Mouse (Mus musculus): Measurements from ENCODE around the gene Ly86. TPM values are rescaled to one million over a fixed set of nuclear protein-coding genes. Genes with fewer than 3 reads are reported as not detected.
A peak's percentile ranks its signal among the peaks of the same experiment; 100 is the strongest.

Gene Ly86
- total RNA-seq, 2 experiments from 2014 or later, result 7.3 to 8.8 TPM

DNA sequence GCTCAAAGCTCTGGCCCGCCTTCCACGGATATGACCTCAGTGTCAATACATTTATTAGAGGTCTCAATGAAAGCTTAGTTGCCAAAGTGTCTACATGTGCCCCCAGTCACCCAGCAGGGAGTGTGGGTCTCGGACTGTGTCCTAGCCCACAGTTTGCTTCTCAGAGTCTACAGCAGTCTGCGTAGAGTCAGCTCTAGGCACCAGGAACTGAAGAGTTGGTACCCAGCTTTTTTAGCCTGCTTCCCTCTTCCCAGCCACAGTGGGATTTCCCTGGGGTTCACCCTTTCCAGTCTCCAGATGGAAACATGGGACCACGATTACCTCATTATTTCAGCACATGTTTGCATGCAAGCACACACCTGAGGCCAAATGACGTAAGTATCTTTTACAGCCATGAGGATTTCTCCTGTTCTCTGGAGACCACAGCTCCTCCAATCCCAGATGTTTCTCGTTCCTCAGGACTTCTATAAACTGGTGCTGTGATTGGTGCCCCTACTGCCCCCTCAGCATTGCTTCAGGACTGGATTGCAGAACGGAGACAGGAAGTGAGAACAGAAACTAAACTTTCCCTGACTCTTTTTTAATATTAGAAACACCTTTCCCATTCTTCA lies 84.8 kb downstream of the Ly86 start:
- no peak for DNase-seq (ENCODE audit: low spot score in 2 of 2)

DNA sequence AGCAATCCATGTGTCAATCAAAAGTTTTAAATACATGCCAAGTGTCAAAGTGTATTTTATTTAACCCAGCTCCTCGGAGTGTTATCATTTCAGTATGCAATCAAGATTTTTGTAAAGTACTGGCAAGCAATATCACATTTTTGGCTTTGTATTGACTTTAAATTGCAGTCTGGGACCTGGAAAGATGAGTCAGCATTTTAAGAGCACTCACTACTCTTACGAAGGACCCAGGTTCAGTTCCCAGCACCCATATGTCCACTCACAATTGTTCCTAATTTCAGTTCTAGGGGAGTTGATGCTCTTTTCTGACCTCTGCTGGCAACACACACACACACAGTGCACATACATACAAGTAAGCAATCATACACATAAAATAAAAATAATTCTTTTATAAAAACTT lies 86.7 kb downstream of the Ly86 start:
- DNase-seq (ENCODE audit: low spot score in 2 of 2), result no peak

DNA sequence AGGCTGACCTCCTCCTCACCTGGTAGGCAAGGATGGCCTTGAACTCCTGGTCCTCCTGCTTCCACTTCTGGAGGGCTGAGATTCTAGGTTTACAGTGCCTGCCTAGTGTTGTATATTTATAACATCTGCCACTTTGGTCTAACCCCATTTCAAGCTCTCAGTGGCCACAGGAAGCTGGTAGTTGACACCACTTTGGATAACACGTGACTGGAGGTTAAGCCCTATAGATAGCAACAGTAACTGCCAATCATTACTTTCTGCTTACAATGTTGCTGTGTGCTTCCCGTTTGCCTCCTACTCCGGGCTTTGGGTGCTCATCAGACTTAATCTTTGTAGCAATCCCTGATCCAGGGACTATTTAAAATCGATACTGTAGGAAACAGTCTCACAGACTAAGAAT lies 87.6 kb downstream of the Ly86 start:
- DNase-seq (ENCODE audit: low spot score in 2 of 2), result no peak

DNA sequence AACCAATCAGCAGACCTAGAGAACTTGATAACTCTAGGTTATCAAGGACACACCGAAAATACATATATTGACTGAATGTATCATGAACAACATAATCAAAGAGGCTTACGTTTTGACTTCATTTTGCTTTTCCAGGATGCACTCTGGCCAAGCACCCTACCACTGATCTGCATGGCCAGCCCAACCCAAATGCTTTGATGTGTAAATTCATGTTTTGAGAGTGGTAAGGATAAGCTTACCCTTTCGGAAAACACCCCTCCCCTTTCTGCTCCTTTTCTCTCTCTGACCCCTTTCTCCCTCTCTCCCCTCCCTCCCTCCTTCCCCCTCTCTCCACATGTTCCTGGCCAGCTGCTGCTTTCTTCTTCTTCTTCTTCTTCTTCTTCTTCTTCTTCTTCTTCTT lies 88.1 kb downstream of the Ly86 start:
- DNase-seq (ENCODE audit: low spot score in 2 of 2), result no peak

DNA sequence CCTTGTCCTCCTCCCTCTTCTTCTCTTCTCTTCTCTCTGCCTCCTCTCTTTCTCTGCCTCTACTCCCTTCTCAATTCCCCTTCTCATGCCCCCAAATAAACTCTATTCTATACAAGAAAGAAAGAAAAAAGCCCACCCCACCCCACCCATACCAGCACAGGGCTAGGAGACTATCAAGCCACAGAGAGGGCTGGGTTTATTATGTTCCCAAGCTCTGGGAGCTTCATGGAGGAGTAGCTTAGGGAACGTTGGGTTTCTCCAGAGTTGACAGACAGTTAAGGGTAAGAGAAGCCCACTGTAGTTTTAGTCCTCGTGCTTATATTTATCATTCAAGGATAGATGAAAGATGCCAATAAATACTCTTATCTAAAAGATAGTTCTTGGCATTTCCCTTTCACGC lies 88.7 kb downstream of the Ly86 start:
- DNase-seq (ENCODE audit: low spot score in 2 of 2), result no peak

DNA sequence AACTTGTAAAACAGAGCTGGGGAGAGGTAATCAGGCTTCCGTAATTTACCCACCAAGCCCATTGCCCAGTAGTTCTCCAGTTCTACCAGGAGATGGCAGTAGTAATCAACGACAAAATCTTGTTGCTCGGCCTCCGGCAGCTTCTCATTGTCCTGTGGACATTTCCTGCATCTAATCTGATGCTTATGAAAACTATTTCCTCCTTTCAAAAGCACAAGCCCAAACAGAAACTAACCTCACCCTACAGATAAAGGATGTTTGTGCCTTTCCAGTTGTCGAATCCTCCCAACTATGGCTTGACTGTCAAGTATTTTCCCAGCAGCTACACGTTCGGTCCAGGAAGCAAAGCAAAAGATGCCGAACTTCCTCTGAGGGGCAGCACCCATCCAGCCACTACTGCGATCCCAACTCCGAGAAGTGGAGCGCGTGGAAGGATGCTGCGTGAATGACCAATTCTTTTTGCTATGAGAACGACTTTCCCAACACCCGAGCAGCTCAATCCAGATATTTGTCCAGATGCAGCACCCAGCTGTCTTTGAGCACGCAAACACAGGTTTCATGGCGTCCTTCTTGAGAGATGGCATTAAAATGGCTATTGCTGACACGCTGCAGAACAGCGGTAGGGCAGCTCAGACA lies 89.2 kb downstream of the Ly86 start:
- DNase-seq (ENCODE audit: low spot score in 2 of 2), result peak; percentile 54 to 57

DNA sequence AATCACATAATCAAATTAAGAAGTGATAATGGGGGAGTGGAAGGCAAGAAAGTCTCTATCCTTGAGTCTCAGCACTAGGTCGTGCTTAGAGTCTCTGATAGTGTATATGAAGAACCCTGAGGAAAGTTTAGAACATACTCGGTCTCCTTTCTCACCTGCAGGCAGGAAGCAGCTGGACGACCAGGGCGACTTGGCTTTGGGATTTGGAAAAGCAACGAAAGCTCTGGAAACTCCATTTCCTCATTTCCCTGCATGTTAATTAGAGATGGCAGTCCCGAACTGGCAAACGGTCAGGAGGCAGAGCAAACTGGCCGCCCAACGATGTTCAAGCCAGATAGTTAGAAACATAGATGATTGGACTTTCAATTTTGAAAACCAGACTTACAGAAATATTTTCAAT lies 89.8 kb downstream of the Ly86 start:
- no peak for DNase-seq (ENCODE audit: low spot score in 2 of 2)

DNA sequence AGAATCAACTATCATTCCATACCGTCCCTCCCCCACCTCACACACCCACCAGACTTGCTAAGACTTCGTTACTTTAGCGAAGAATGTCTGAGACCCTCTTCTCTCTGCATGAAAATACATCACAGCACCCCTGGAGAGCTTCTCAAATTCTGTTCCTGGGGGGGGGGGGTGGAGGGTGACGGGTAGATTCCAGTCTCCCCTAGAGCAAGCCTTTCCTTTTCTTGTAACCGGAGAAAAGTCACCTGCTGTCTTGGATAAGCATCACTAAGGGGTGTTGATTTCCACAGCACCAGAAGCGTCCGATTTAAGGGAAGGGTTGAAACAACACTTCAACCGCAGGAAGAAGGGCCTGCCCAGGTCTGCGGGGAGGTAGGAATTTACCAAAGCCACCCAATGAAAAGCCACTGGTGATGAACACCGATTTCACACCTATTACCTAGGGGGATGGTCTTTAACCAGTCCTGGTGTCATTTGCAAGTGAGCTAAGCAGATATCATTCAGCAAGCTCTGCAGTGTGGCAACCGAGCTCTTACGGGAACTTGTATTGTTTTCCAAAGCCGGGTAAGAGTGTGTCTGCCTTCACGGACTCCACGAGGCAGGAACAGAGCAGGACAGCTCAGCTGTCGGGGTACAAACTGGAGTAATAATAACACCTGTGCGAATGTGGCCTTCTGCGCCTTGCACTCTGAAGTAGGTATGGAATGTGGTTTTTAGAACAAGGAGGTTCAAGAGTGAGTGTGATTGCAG lies 91.4 kb downstream of the Ly86 start:
- DNase-seq (ENCODE audit: low spot score in 2 of 2), result no peak

DNA sequence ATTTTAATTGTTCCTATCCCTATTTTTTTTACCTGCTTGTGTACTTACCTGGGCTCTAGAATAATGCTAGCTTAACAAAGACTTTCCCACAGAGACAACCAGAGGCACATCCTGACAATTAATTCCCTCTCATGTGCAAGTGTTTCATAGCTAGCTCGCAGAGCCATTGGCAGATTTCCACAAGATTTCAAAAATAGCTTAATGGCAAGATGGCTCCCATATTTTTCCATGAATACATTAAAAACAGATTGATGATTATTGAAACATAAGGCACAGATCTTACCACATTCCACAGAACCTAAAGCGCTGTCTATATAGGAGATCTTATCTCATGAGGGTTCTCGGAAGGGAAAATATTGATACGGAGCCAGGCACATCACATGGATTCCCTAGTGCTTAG lies 93.8 kb downstream of the Ly86 start:
- DNase-seq (ENCODE audit: low spot score in 2 of 2), result no peak

DNA sequence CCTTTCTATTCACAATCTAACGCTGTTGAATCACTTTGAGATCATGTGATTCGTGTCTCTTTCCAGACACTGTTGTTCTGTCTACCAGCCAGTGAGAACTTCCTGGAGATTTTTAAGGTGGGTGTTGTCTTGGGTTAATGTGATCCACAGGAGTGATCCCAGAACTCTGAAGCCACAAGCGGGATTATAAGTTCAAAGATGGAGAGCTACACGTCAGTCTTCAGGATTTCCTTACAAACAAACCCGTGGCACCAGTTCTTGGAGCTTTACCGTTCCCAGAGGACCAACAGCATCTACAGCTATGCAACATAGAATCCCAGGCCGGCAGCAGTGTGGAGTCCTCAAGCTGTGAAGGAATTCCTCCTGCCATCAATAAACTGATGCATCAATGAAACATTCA lies 94.5 kb downstream of the Ly86 start:
- no peak for DNase-seq (ENCODE audit: low spot score in 2 of 2)

DNA sequence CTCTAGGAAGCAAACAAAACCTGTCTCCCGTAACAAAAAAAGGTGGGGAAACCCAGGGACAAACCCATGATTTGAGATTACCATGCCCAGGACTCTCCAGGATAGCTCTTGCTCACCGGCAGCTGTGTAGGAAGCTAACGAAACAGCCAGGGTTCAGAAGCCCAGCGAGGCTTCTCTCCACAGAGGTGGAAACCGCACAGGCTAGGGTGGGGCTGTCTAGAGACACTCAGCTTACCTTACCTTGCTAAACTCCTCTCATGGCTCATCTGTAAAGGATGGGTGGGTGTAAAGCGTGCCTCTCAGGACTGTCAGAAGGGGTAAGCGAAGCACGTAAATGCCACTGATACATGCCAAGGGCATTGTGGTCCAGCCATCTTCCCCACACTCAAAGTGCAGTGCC lies 94.9 kb downstream of the Ly86 start:
- DNase-seq (ENCODE audit: low spot score in 2 of 2), result no peak

DNA sequence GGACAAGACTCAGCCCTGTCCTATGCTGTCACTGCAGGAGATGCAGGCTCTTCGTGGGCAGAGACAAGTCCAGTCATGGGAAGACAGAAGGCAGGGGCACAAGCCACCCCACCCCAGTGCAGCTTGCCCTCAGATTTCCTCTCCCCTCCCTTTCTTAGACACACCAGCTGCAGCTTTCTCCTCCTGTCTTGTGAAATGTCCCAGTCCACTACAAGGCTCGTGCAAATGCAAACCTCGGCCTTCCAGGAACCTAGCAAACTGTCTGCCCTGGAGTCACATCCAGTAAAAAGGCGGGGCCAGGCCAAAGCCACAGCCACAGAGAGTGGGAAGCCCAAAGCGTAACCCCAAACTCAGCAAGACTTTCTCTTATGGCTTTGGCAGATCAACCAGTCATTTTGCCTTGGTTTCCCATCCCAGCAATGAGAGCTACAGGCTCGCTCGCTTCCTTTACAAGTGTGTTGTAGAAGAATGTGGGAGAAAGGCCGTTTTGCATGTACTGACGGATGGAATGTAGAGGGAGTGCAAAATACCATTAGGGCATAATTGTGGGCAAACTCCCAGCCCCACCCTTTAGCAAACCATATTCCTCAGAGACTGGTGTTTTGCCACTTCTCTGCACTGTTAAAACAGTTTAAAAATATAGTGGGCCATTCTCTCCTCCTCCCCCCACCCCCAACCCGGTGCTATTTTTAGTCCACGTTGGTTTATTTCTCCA lies 95.7 kb downstream of the Ly86 start:
- DNase-seq (ENCODE audit: low spot score in 2 of 2), result no peak

DNA sequence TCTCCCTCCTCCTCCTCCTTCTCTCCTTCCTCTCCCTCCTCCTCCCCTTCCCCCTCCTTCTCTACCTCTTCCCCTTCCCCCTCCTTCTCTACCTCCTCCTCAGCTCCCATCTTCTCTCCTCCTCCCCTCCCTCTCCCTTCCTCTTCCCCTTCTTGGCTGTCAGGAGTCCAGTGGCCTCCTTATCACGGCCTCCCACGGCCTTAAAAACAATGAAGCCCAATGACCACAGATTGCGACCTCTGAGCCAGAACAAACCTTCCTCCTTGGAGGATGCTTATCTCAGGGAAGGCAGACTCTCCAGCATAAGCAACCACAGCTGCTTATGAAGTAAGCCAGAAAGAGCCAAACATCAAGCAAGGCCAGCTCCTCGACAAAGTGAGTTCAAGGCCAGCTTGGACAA lies 97.0 kb downstream of the Ly86 start:
- no peak for DNase-seq (ENCODE audit: low spot score in 2 of 2)

DNA sequence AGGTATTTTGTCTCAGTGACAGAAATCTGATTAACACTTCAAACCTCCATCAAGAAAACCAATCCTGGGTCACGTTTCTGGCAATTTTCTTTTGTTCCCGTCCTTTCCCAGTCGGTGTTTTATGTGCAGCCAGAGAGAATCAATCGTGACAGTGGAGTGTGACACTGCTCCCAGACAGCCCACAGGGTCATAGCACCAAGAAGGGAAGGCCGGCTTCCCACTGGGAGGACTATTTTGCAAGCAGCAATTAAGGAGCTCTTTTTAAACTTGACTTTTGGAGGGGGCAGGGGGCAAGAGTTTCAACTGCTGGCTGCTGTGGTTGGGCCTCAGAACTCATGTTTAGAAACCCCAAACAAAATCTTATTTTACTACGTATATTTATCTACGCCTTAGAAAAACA lies 97.5 kb downstream of the Ly86 start:
- no peak for DNase-seq (ENCODE audit: low spot score in 2 of 2)

DNA sequence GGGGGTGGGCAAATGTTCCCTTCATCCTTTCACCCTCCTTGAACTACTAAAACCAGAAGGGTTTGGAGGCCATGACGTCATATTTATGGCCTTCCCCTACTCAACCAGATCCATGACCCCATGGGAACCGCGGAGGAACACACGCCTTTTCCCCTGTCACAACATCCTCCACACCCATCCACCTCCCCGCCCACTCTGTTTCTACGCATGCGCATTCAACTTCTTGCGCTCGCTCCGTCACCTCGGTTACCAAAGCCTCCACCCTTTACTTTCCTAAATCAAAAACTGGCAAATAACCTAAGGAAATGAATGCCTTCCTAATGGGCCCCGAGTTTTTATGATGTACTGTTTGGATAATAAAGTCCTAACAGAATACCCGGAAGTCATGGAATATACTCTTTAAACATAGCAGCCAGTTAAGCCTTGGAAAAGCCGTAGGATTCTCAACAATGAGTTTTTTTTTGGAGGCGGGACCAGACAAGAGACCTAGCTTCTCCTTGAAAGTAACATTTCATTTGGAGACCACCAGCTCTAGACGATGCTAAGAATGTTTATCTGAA lies 101.8 kb downstream of the Ly86 start:
- DNase-seq (ENCODE audit: low spot score in 2 of 2), result no peak

DNA sequence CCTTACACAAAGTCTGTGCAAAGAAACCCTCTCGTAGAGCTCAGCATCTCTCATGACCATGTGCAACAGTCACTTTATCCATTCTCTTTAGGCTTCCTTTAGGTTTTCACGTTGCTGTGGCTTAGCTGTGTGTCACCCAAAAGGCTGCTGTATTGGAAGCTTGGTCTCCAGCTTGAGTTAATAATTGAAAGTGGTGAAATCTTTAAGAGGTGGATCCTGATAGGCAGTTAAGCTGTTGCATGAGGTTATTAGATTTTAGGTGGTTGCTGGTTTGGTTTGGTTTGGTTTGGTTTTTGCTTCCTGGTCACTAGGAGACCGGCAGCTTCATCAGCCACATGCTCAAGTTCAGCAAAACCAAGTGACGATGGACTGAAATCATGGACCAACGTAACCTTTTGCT lies 106.0 kb downstream of the Ly86 start:
- DNase-seq (ENCODE audit: low spot score in 2 of 2), result no peak

DNA sequence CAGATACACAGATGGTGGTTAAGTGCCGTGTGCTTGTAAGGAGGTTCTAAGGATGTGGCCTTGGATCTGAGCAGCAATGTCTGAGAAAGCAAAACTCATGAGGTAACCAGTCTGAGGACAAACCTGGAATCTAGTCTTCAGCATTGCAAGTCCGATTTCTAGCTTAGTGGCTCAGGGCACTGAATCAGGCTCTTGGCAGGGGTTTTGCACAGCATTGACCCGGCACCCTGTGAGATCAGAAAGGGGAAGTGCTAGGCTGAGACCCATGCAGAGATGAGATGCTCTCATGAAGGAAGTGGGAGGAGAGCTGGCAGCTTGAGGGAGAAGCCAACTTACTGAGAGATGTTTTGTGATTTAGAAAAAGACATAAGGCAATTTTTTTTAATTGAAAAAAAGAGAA lies 106.5 kb downstream of the Ly86 start:
- DNase-seq (ENCODE audit: low spot score in 2 of 2), result peak in 1 of 2 experiments; percentile 35

DNA sequence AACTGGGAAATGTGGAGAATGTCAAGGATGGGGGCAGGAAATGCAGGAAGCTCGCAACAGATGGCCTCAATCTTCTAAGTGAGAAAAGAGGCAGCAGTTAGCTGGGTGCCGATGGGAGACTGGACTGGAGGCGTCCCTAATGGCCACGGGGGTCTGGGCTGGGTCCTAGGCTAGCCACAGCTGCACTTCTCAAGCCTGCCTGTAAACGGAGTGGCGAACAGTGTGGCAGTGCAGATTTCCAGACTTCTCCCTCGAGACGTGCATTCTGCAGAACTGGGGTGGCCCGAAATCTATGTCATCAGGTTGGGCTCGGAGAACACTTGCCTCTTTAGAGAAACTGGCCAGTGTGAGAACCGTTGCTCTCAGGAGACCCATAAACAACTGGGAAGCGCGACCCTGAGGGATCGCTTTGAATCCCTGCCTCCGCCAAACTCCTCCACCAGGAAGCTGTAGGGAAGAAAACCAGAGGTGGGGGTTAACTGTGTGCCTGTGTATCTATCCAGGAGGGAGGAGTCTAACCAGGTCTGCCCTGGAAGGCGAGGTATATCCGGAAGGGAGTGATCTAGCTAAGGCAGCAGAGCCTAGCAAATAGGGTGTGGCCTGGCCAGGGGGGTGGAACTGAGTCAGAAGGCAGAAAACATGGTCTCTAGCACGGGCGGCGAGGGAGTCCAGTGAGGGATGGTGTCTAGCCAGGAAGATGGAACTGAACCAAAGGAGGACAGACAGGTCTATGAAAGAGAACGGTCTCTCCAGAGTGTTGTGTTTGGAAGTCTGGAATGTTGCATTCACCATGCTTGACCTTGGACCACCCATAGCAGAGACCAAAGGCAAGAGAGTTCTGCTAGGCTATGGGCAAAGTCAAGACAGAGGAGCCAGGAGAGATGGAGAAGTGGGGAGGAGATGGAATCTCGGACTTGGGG lies 107.3 kb downstream of the Ly86 start:
- peak; percentile 47 to 63 for DNase-seq (ENCODE audit: low spot score in 2 of 2)

DNA sequence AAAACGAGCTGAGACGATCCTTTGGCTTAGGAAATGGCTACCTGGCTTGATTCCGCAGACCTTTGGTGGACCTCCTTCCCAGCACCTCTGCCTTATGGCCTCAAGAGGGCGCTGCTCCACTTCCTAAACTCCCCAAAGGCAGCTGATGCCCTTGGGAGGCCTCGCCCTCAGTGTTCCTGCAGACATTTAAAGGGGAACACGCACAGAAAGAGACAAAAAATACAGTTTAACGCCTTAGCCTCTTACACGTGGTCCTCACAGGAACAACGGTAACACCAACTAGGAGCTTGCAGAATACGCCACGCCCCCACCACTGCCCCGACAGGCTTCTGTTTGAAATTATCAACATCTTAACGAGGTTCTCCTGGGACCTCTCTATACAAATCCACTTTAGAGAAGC lies 108.2 kb downstream of the Ly86 start:
- DNase-seq (ENCODE audit: low spot score in 2 of 2), result peak; percentile 75 to 82

DNA sequence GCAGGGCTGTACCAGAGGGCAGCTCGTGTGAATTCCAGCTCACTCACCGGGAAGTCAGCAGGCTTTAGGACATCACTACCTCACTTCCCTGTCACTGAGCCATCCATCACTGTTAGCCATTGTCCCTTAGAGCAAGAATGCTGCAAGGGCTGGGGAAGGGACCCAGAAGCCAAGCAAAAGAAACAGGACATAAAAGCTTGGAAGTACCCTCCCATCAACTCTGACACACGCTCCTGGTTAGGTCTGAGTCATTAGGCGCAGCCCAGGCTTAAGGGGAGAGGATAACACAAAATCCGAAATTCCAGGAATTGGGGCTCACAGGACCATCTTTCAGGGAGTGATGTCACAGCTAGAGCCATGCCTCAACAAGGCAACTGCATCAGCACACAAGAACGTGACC lies 109.3 kb downstream of the Ly86 start:
- DNase-seq (ENCODE audit: low spot score in 2 of 2), result no peak

DNA sequence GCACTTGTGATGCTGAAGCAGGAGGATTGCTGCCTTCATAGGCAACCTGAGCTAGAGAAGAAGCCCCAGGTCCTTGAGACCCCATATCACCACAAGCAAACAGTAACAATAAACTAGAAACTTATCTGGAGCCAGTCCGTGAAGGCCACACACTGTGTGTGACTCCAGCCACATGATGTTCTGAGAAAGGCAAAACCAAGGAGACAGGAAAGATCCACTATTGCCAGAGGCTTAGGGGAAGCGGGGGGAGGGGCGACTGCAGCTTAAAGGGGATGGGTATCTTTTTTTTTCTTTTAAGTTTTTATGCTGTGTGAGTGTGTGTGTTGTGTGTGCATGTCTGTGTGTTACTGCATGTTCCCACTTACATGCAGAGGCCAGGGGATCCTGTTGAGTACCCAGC lies 110.6 kb downstream of the Ly86 start:
- DNase-seq (ENCODE audit: low spot score in 2 of 2), result no peak
